Comparison of ENCODE assay signal across 20 mouse cellular contexts in the genomic region with DNA sequence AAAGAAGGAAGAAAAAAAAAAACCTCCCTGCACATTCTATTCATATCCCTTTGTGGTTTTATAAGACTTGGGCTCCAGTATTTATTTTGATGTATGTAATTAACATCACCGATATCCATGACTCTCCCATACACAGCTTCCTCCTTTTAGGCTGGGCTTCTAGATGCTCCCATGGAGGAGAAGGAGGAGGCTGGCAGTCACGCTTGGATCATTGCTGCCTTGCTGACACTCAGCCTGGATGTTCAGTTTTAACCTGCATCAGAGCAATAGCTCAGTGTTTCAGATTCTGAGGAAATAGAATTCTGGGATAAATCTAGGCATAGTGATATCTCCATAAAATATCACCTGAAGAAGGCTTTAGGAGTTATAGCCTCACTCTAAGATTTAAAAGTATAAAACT. TPM values are rescaled to one million over a fixed set of nuclear protein-coding genes. Genes with fewer than 3 reads are reported as not detected.
DNase-seq lines count a peak whose midpoint lies in the region; TF ChIP-seq lines count a peak whose summit lies in the region.
"Had no signal": no experiment of that assay in that cellular context is flagged by ENCODE, and none has a peak within 500 bp of the region (broad histone marks: within the 10 kb centered on the region; RNA-seq: fewer than 3 reads in every experiment).

No protein-coding gene starts in this region.

- H3K4me1 ChIP-seq in kidney, adult 2 months (ENCODE audit: control insufficient read depth, insufficient read depth, low read length) = peaks cover 53% of the 10 kb centered on the region

- no peak for TF ChIP-seq POLR2A in kidney, adult 2 months (IDR thresholded peaks at IDR 0.05; ENCODE audit: low read depth, low read length)

- no peaks in the 10 kb centered on the region for H3K36me3 ChIP-seq in kidney, adult 2 months (ENCODE audit: control insufficient read depth, insufficient read depth, low read length)
- H3K36me3 ChIP-seq: embryonic facial prominence, embryonic 13.5 days; embryonic facial prominence, embryonic 15.5 days; forebrain, embryonic 10.5 days; forebrain, embryonic 12.5 days had no signal

- TF ChIP-seq CTCF in kidney, adult 2 months (conservative IDR thresholded peaks at IDR 0.05; ENCODE audit: insufficient read depth, insufficient read length, low read depth, low read length) = no peak

- H3K27me3 ChIP-seq in kidney, adult 2 months (replicated peaks; ENCODE audit: control insufficient read depth, insufficient read depth, low read length) = no peaks in the 10 kb centered on the region
- H3K27me3 ChIP-seq: embryonic facial prominence, embryonic 13.5 days; embryonic facial prominence, embryonic 15.5 days; forebrain, embryonic 12.5 days had no signal

- DNase-seq in heart, adult 11 months = peak; percentile 56
- DNase-seq in heart, adult 18-20 months = no peak
- DNase-seq in kidney, adult 2 months = peak; percentile 52
- DNase-seq in kidney, postnatal 36 days = no peak
- DNase-seq in A20 (ENCODE audit: low read depth, low spot score) = peak; percentile 11
- DNase-seq: adrenal gland, adult 2 months; adrenal gland, postnatal 10 days; adrenal gland, postnatal 25 days; cerebellum, adult 11 months; cerebellum, adult 18-20 months; cerebellum, adult 8-10 months; cerebellum, adult 9-11 months; cerebellum, postnatal 14 days; cerebellum, postnatal 36 days; embryo, embryonic 11 days had no signal

- no peak overlapping the region for H3K27ac ChIP-seq in kidney, adult 2 months (ENCODE audit: insufficient read depth, low read depth, low read length)
- H3K27ac ChIP-seq: embryonic facial prominence, embryonic 13.5 days; embryonic facial prominence, embryonic 15.5 days; forebrain, embryonic 10.5 days; forebrain, embryonic 12.5 days had no signal

- H3K4me3 ChIP-seq in kidney, adult 2 months (ENCODE audit: insufficient read depth, low read depth, low read length) = no peak overlapping the region
- H3K4me3 ChIP-seq: embryonic facial prominence, embryonic 13.5 days; embryonic facial prominence, embryonic 15.5 days; erythroblast, embryonic 14.5 days; forebrain, embryonic 10.5 days; forebrain, embryonic 12.5 days had no signal

- 61% methylated on average over 2 of the region's 2 CpGs for WGBS in kidney, adult 2 months

RNA-seq across cellular contexts. Expression of a gene that starts 14.3 kb away (rescaled TPM):
- 1 to 10 TPM; 4.1 to 5.2 TPM for total RNA-seq in heart, adult 18-20 months (2021)
- polyA plus RNA-seq in kidney, adult 2 months (2012; rRNA removed) = 14.6 TPM in 2 replicates

Comparison
In these comparisons a context has a peak if more than half of its experiments do, and no peak if none do; other contexts are left out.
1. DNase-seq: peak in heart, adult 11 months (single experiment), kidney, adult 2 months (single experiment) and A20 (single experiment); none in heart, adult 18-20 months (0 of 2) and kidney, postnatal 36 days (0 of 2).